Mouse (Mus musculus) forebrain, embryonic 12.5 days (tissue): Measurements from ENCODE around the gene Xpr1. TPM values are rescaled to one million over a fixed set of nuclear protein-coding genes. Genes with fewer than 3 reads are reported as not detected.

Source experiments
- ATAC-seq: fragments of 200-750 bp; cut with Nextera tagmentation; 2 replicates; pipeline ENCODE4 v1.8.0; 2017; ENCODE audit warnings: moderate TSS enrichment; ENCODE audit not compliant: low FRiP score
- H3K27ac ChIP-seq: fragments of 300-500 bp; sonication (generic); 2 replicates; pipeline ENCODE4 v1.5.1; 2016; ENCODE audit warnings: mild to moderate bottlenecking
- H3K27me3 ChIP-seq: fragments of 300-500 bp; sonication (generic); 2 replicates; pipeline ENCODE4 v1.6.1; 2016; ENCODE audit warnings: mild to moderate bottlenecking
- H3K36me3 ChIP-seq: fragments of 300-500 bp; sonication (generic); replicated peaks from 2 replicates; pipeline ENCODE4 v1.6.1; 2016; ENCODE audit warnings: mild to moderate bottlenecking
- H3K4me1 ChIP-seq: fragments of 300-500 bp; sonication (generic); 2 replicates; pipeline ENCODE4 v1.6.1; 2016
- H3K4me2 ChIP-seq: fragments of 300-500 bp; sonication (generic); 2 replicates; pipeline ENCODE4 v1.6.1; 2016; ENCODE audit warnings: mild to moderate bottlenecking, moderate library complexity
- H3K4me3 ChIP-seq: fragments of 300-500 bp; sonication (generic); replicated peaks from 2 replicates; pipeline ENCODE4 v1.5.1; 2016; ENCODE audit warnings: mild to moderate bottlenecking
- H3K9ac ChIP-seq: fragments of 300-500 bp; sonication (generic); 2 replicates; pipeline ENCODE4 v1.6.1; 2016; ENCODE audit warnings: mild to moderate bottlenecking
- H3K9me3 ChIP-seq: fragments of 300-500 bp; sonication (generic); 2 replicates; pipeline ENCODE4 v1.6.1; 2016
- WGBS: fragments of 180-500 bp; shearing (Covaris S2); methylation state at CpG from one replicate; pipeline ENCODE4 v1.1.7; 2016; 5-methylcytosine and 5-hydroxymethylcytosine counted together
- polyA plus RNA-seq: library from polyadenylated mRNA; unstranded; fragments of >200 nt; fragmentation: Nextera tagmentation; extraction: Ambion mirVana; gene quantifications from 2 replicates; pipeline ENCODE4 v1.2.1, GENCODE M21; 2016

Xpr1 gene
- polyA plus RNA-seq, 1 experiment from 2014 or later, result 32.7 TPM

DNA sequence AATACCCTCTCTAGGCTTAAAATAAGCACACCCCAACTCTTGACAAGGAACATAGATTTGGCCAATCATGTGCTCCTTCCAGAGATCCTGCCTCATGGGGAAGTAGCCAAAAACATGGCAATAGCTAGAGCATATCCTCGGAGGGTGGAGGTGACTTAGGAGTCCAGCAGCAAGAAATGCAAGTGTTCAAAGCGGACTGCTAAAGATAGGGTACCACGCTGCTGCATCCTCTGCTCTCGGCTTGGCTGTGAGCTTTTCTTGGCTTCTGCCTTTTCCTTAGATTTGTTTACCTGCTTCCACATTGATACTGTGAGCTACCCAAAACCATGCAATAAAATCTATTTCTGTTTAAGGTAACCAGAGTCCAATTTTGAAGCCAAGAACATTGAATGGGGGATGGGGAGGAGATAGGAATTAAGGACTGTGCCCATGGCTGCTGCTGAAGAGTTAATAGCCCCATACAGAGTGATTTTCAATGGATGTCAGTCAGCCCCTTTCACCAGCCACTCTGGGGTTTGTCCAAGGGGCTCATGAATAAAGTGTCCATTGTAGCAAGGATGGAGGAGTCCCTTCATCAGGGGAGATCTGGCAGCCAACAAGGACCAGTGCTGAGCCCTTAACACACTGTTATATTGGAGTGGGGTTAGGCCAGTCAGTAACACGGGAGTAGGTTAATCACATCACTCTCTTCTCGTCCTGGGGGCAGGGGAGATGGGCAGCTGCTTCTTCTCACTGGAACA is 10.1 kb upstream of the Xpr1 start:
- Histone ChIP-seq H3K27me3 (no peaks in the 10 kb centered on the region), H3K4me2 (peak overlapping the region; percentile 19), H3K9me3 (no peaks in the 10 kb centered on the region), H3K27ac (peak overlapping the region; percentile 56), H3K4me3 (no peak overlapping the region), H3K4me1 (peaks cover 15% of the 10 kb centered on the region), H3K36me3 (no peaks in the 10 kb centered on the region), H3K9ac (no peak overlapping the region)
- ATAC-seq, result peak; percentile 81
- 27% methylated on average over 6 of the region's 6 CpGs for WGBS

DNA sequence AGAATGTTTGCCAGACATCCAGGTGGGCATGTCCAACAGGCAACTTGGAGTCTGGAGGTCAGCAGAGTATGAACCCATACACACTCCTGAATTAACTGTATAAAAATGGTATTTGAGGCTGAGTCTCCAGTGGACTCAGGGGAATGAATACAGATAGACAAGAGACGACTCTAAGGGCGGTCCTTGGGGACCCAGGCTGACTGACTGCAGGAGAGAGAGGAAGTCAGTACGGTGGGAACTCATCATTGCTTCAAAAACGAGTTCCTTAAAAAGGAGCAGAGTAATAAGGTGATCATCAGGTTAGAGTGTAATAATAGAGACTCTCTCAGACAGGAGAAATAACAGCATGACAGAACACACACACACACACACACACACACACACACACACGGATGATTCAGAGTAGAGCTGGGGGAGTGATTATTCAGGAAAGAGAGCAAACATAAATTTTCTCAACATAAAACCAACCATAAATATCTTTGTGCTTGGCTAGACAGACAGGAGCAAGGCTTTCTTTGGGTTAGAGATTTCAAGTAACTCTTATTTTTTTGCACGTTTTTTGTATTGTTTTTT is 8.6 kb upstream of the Xpr1 start:
- no peak overlapping the region for H3K4me3 ChIP-seq
- no peaks in the 10 kb centered on the region for H3K36me3 ChIP-seq
- H3K27ac ChIP-seq, result no peak overlapping the region
- no peaks in the 10 kb centered on the region for H3K9me3 ChIP-seq
- no peak for ATAC-seq
- peaks cover 15% of the 10 kb centered on the region for H3K4me1 ChIP-seq
- 55% methylated on average over 6 of the region's 6 CpGs for WGBS
- H3K4me2 ChIP-seq, result no peak overlapping the region
- H3K9ac ChIP-seq, result no peak overlapping the region
- H3K27me3 ChIP-seq, result no peaks in the 10 kb centered on the region

- H3K4me3 ChIP-seq, result no peak overlapping the region
- no peak overlapping the region for H3K9ac ChIP-seq
- 84% methylated on average over 5 of the region's 5 CpGs for WGBS
- ATAC-seq, result no peak
- no peak overlapping the region for H3K27ac ChIP-seq
- peaks cover 15% of the 10 kb centered on the region for H3K4me1 ChIP-seq
- H3K27me3 ChIP-seq, result no peaks in the 10 kb centered on the region
- H3K9me3 ChIP-seq, result no peaks in the 10 kb centered on the region
- H3K4me2 ChIP-seq, result no peak overlapping the region
- H3K36me3 ChIP-seq, result no peaks in the 10 kb centered on the region
Observed at GRCm38 (mm10) chr1:155425285-155425684, 8.1 kb upstream of the Xpr1 start.

GRCm38 (mm10) chr1:155423801-155424200 is 6.6 kb upstream of the Xpr1 start:
- H3K27ac ChIP-seq, result no peak overlapping the region
- H3K4me3 ChIP-seq, result no peak overlapping the region
- H3K9ac ChIP-seq, result no peak overlapping the region
- peaks cover 15% of the 10 kb centered on the region for H3K4me1 ChIP-seq
- no peak for ATAC-seq
- no peaks in the 10 kb centered on the region for H3K9me3 ChIP-seq
- whole genome bisulfite sequencing, result 75% methylated on average over 4 of the region's 4 CpGs
- no peaks in the 10 kb centered on the region for H3K27me3 ChIP-seq
- H3K4me2 ChIP-seq, result no peak overlapping the region
- no peaks in the 10 kb centered on the region for H3K36me3 ChIP-seq

DNA sequence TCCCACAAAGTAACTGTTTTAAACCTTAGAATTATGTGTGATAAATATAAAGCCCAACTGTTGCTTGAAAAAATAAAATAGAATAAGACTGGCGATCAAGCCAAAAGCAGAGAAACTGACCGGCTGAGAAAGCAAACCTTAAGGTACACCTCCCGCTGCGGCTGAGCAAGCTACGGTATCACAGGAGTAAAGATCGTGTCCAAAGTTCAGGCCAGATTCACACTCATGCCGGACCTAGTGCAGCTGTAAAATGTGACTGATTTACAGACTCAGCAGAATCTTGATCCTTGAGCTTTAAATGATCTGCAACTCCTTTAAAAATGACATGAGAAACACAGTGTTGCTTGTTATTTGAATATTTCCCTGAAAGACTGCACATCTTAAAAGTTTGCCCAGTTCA is 4.8 kb upstream of the Xpr1 start:
- no peak for ATAC-seq
- H3K36me3 ChIP-seq, result no peaks in the 10 kb centered on the region
- 91% methylated on average over 7 of the region's 7 CpGs for WGBS

DNA sequence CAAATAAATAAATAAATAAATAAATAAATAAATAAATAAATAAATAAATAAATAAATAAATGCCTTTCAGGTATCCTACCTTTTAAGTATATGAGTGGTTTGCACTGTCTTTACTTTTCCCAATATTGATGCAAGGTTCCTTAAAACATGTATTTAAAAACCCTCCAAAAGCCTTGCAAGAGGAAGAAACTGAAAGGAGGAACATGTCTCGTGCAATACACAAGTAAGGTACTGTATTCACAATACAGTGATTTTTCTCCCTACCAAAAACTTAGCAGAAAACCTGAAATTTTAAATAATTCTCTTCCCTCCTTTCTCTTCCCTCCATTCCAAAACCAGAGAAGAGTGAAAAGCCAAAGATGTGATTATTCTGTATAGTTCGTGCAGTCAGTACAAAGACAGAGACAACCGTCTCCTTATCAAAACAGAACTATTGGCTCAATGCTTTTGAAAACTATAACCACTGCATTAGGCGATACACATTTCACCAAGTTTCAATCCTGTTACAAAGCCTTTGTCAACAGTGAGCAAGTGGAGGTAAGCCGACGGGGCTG is 991 bp downstream of the Xpr1 start:
- ATAC-seq, result no peak
- Histone ChIP-seq H3K9ac (peak overlapping the region; percentile 88), H3K27me3 (no peaks in the 10 kb centered on the region), H3K4me2 (peak overlapping the region; percentile 62), H3K9me3 (no peaks in the 10 kb centered on the region), H3K36me3 (no peaks in the 10 kb centered on the region), H3K4me1 (peaks cover 3% of the 10 kb centered on the region; the same call in 1 of the 2 replicates), H3K4me3 (peak overlapping the region; percentile 93), H3K27ac (peak overlapping the region; percentile 94)
- WGBS, result 4% methylated on average over 6 of the region's 6 CpGs

More for the DNA sequence above, 4.8 kb upstream of the Xpr1 start:
- peaks cover 1% of the 10 kb centered on the region for H3K4me1 ChIP-seq
- H3K27ac ChIP-seq, result no peak overlapping the region
- no peak overlapping the region for H3K4me2 ChIP-seq
- no peak overlapping the region for H3K9ac ChIP-seq
- H3K27me3 ChIP-seq, result no peaks in the 10 kb centered on the region
- H3K4me3 ChIP-seq, result no peak overlapping the region
- no peaks in the 10 kb centered on the region for H3K9me3 ChIP-seq

DNA sequence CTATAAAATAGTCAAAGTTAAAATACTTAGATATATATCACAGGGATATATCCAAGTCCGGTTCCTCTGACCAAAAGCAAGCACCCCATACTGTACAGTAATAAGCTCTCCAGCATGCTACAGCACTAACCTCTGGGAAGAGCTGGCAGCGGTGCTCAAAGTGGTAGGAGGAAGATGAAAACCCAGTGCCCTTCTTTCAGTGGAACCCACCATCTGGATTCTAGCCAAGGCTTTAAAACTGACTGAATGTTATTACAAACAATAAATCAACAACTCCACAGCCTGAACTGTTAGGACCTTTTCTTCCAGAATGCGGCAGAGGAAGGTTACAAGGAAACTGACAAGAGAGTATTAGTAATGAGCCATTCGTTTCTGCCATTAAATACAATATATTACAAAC is 1.8 kb downstream of the Xpr1 start:
- Histone ChIP-seq H3K27ac (0 out of 2 replicates have a peak overlapping the region, but pooled peaks have one; percentile 5), H3K4me3 (peak overlapping the region; percentile 28), H3K9ac (peak overlapping the region; percentile 38; the same call in 1 of the 2 replicates), H3K9me3 (no peaks in the 10 kb centered on the region), H3K4me2 (peak overlapping the region; percentile 45), H3K4me1 (peaks cover 3% of the 10 kb centered on the region; the same call in 1 of the 2 replicates), H3K36me3 (no peaks in the 10 kb centered on the region), H3K27me3 (no peaks in the 10 kb centered on the region)
- ATAC-seq, result no peak
- 56% methylated on average over 4 of the region's 4 CpGs for WGBS

DNA sequence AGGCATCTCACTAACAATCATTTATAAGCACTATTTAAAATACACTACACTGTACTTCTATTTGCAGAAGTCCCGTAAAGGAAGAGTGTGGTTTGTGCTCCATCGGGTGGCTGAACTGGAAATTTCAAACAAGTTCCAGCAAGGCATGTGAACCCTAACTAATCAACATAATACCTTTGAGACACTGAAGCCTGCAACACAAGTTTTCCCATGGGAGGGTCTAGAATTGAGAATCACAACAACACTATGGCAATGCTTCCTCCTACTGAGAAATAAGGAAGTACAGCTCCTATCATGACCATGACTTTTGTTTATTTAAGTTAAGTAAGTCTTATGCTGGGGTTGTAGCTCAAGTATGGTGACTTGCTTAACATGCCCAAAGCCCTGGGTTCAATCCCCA is 4.5 kb downstream of the Xpr1 start:
- H3K4me1 ChIP-seq, result peaks cover 3% of the 10 kb centered on the region; the same call in 1 of the 2 replicates
- H3K4me2 ChIP-seq, result no peak overlapping the region
- ATAC-seq, result no peak
- H3K4me3 ChIP-seq, result no peak overlapping the region
- H3K27ac ChIP-seq, result no peak overlapping the region
- H3K27me3 ChIP-seq, result no peaks in the 10 kb centered on the region
- 89% methylated on average over 2 of the region's 2 CpGs for WGBS
- H3K9ac ChIP-seq, result no peak overlapping the region
- H3K36me3 ChIP-seq, result no peaks in the 10 kb centered on the region
- no peaks in the 10 kb centered on the region for H3K9me3 ChIP-seq

GRCm38 (mm10) chr1:155408577-155408966 is 8.6 kb downstream of the Xpr1 start:
- no peak overlapping the region for H3K9ac ChIP-seq
- no peak overlapping the region for H3K4me2 ChIP-seq
- 0 out of 2 replicates have a peak, but pooled peaks cover 4% of the 10 kb centered on the region for H3K9me3 ChIP-seq
- no peak for ATAC-seq
- H3K36me3 ChIP-seq, result peaks cover 8% of the 10 kb centered on the region; the same call in 1 of the 2 replicates
- H3K27ac ChIP-seq, result no peak overlapping the region
- 67% methylated on average over 2 of the region's 2 CpGs for WGBS
- H3K4me1 ChIP-seq, result 0 out of 2 replicates have a peak, but pooled peaks cover 3% of the 10 kb centered on the region
- no peaks in the 10 kb centered on the region for H3K27me3 ChIP-seq
- H3K4me3 ChIP-seq, result no peak overlapping the region

GRCm38 (mm10) chr1:155407697-155408576 is 9.3 kb downstream of the Xpr1 start:
- no peak overlapping the region for H3K27ac ChIP-seq
- no peak overlapping the region for H3K9ac ChIP-seq
- no peak overlapping the region for H3K4me3 ChIP-seq
- H3K9me3 ChIP-seq, result 0 out of 2 replicates have a peak, but pooled peaks cover 4% of the 10 kb centered on the region
- WGBS, result 92% methylated on average over 11 of the region's 11 CpGs
- no peak for ATAC-seq
- H3K27me3 ChIP-seq, result no peaks in the 10 kb centered on the region
- peaks cover 8% of the 10 kb centered on the region; the same call in 1 of the 2 replicates for H3K36me3 ChIP-seq
- 0 out of 2 replicates have a peak, but pooled peaks cover 3% of the 10 kb centered on the region for H3K4me1 ChIP-seq
- H3K4me2 ChIP-seq, result no peak overlapping the region

GRCm38 (mm10) chr1:155400056-155400455 is 17.2 kb downstream of the Xpr1 start:
- 90% methylated on average over 4 of the region's 4 CpGs for WGBS
- Histone ChIP-seq H3K9me3 (0 out of 2 replicates have a peak, but pooled peaks cover 4% of the 10 kb centered on the region), H3K27me3 (no peaks in the 10 kb centered on the region), H3K27ac (no peak overlapping the region), H3K4me1 (0 out of 2 replicates have a peak, but pooled peaks cover 3% of the 10 kb centered on the region), H3K4me3 (no peak overlapping the region), H3K4me2 (no peak overlapping the region), H3K36me3 (peaks cover 3% of the 10 kb centered on the region; the same call in 1 of the 2 replicates), H3K9ac (no peak overlapping the region)
- no peak for ATAC-seq

DNA sequence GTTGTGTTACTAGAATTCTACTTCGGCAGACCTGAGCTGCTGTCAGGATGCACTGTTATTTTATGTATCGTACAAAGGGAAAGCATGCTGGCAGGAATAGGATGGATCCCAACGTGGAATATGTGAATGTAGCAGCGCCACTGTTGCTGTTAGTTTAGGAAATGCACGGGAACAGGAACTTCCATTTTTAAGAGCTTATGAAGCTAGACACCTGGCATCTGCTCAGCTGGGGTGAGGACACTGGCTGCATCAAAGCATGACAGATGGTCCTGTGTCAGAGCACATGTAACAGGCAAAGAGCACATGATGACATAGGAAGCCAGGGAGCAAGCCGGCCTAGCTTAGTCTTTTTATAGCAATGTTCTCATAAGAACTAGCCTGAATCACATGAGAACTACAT is 22.4 kb downstream of the Xpr1 start:
- H3K4me3 ChIP-seq, result no peak overlapping the region
- H3K27me3 ChIP-seq, result no peaks in the 10 kb centered on the region
- no peak overlapping the region for H3K9ac ChIP-seq
- 87% methylated on average over 6 of the region's 6 CpGs for WGBS
- ATAC-seq, result no peak
- peaks cover 15% of the 10 kb centered on the region for H3K4me1 ChIP-seq
- no peak overlapping the region for H3K4me2 ChIP-seq
- H3K27ac ChIP-seq, result no peak overlapping the region
- H3K9me3 ChIP-seq, result no peaks in the 10 kb centered on the region
- H3K36me3 ChIP-seq, result no peaks in the 10 kb centered on the region
